Mouse (Mus musculus) lung, postnatal 0 days (tissue): Measurements from ENCODE around the gene Lce3b.

Source experiments
- CTCF ChIP-seq: IDR thresholded peaks from 2 replicates; pipeline ENCODE4 v1.5.1; 2016; ENCODE audit warnings: antibody characterized with exemption, mild to moderate bottlenecking
- EP300 ChIP-seq: IDR thresholded peaks from 2 replicates; pipeline ENCODE4 v1.6.1; 2016; ENCODE audit warnings: antibody characterized with exemption, mild to moderate bottlenecking, control low read depth

DNA sequence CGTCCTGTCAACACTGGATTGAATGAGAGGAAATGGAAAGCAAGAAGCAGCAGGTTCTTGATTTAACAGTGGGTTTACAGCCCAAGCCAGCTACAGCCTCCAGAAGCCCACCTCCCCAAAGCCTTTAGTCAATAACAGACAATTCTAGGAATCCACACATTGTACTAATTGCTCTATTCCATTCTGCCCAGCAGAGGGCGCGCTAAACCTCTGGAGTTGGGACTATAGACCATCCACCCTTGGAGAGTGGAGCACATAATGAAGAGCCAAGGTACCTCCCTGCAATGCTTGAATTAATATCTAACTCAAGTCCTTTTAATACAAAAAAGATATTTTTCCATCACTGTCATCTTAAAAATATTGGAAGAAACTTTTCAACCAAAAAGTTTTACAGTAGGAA, 29.8 kb upstream of the Lce3b start:
- TF ChIP-seq CTCF = peak; percentile 62
- TF ChIP-seq EP300 = no peak
